Mouse (Mus musculus) G1E (cell line): ENCODE measurements around the gene Abr.

Experiments
- CTCF ChIP-seq: IDR thresholded peaks from 2 replicates; pipeline ENCODE4 v1.5.1; 2012; ENCODE audit warnings: low read depth, low read length, inconsistent platforms, mixed read lengths
- GATA1 ChIP-seq: IDR thresholded peaks from 2 replicates; pipeline ENCODE4 v1.6.1; 2012; ENCODE audit warnings: borderline replicate concordance, low read length, inconsistent platforms, mixed read lengths
- GATA2 ChIP-seq: IDR thresholded peaks from 2 replicates; pipeline ENCODE4 v1.6.1; 2012; ENCODE audit warnings: low read depth, low read length, inconsistent platforms, borderline replicate concordance
- POLR2AphosphoS5 ChIP-seq: IDR thresholded peaks from 2 replicates; pipeline ENCODE4 v1.6.1; 2012; ENCODE audit warnings: low read depth, low read length, inconsistent platforms; ENCODE audit not compliant: insufficient replicate concordance
- TAL1 ChIP-seq: conservative IDR thresholded peaks from 2 replicates; pipeline ENCODE4 v1.6.1; 2012; ENCODE audit warnings: low read depth, low read length, inconsistent platforms, mixed read lengths

GRCm38 (mm10) chr11:76482183-76482582 lies 139.9 kb downstream of the Abr start:
- TF ChIP-seq CTCF (no peak), GATA2 (no peak), TAL1 (no peak), GATA1 (no peak), POLR2AphosphoS5 (no peak)
